Mouse (Mus musculus) CH12.LX (cell line): ENCODE measurements around the gene Edaradd. TPM values are rescaled to one million over a fixed set of nuclear protein-coding genes. Genes with fewer than 3 reads are reported as not detected.
A peak's percentile ranks its signal among the peaks of the same experiment; 100 is the strongest.

ENCODE experiments used
- DNase-seq: peaks from one replicate; pipeline ENCODE4 v3.0.0-alpha.2; 2013; ENCODE audit errors: extremely low read depth
- H3K27ac ChIP-seq: 2 replicates; pipeline ENCODE4 v1.5.1; 2012; ENCODE audit warnings: low read depth, mild to moderate bottlenecking, control low read depth, moderate library complexity; ENCODE audit not compliant: insufficient read depth
- H3K27me3 ChIP-seq: replicated peaks from 2 replicates; pipeline ENCODE3; 2012; ENCODE audit warnings: inconsistent platforms
- H3K36me3 ChIP-seq, 2 experiments: replicated peaks in 1 of 2; 2 replicates each; pipeline versions ENCODE3 to v1.6.1; 2012; ENCODE audit warnings: inconsistent platforms in 1 of 2, low read length in 1 of 2, mild to moderate bottlenecking in 1 of 2, mixed read lengths in 1 of 2, moderate library complexity in 1 of 2; ENCODE audit not compliant: control insufficient read depth in 1 of 2, insufficient read depth in 1 of 2
- H3K4me1 ChIP-seq, 2 experiments: 2 replicates each; pipeline ENCODE4 v1.6.1; 2012; ENCODE audit warnings: inconsistent platforms in 1 of 2, moderate library complexity in 1 of 2; ENCODE audit not compliant: insufficient read depth in 2 of 2, control insufficient read depth in 1 of 2
- H3K4me2 ChIP-seq: 2 replicates; pipeline ENCODE4 v1.6.1; 2012; ENCODE audit warnings: low read depth, mild to moderate bottlenecking, control low read depth; ENCODE audit not compliant: poor library complexity, insufficient read depth, severe bottlenecking
- H3K4me3 ChIP-seq, 3 experiments: fragments of 150-350 bp in 1 of 3; sonication (generic) in 1 of 3; replicated peaks in 1 of 3; 2 replicates each; pipeline versions ENCODE3 to v1.5.1; 2011 to 2012; ENCODE audit warnings: low read depth in 2 of 3, low read length in 2 of 3, mild to moderate bottlenecking in 2 of 3, moderate library complexity in 2 of 3, control low read depth in 1 of 3, improper control_type of control experiment in 1 of 3, inconsistent platforms in 1 of 3, mixed read lengths in 1 of 3; ENCODE audit not compliant: poor library complexity in 1 of 3
- H3K79me2 ChIP-seq: replicated peaks from 2 replicates; pipeline ENCODE4 v1.6.1; 2012; ENCODE audit warnings: mild to moderate bottlenecking, moderate library complexity; ENCODE audit not compliant: control insufficient read depth, poor library complexity, insufficient read depth, severe bottlenecking; ENCODE audit errors: extremely low read depth
- H3K9ac ChIP-seq: 2 replicates; pipeline ENCODE4 v1.6.1; 2012; ENCODE audit warnings: low read depth, mild to moderate bottlenecking, control low read depth, moderate library complexity; ENCODE audit not compliant: insufficient read depth
- H3K9me3 ChIP-seq: replicated peaks from 2 replicates; pipeline ENCODE3; 2012; ENCODE audit warnings: low read length, inconsistent platforms, mixed read lengths
- CHD1 ChIP-seq: IDR thresholded peaks from 2 replicates; pipeline ENCODE4 v1.6.1; 2012; ENCODE audit warnings: low read depth, low read length, improper control_type of control experiment, inconsistent platforms
- CTCF ChIP-seq, 2 experiments: IDR thresholded peaks in 1 of 2; conservative IDR thresholded peaks in 1 of 2; 2 replicates each; pipeline ENCODE4 v1.5.1; 2011 to 2012; ENCODE audit warnings: low read depth in 2 of 2, low read length in 2 of 2, improper control_type of control experiment in 1 of 2, inconsistent platforms in 1 of 2, mild to moderate bottlenecking in 1 of 2, moderate library complexity in 1 of 2
- EP300 ChIP-seq: IDR thresholded peaks from 2 replicates; pipeline ENCODE4 v1.6.1; 2011; ENCODE audit warnings: low read length, improper control_type of control experiment
- IRF4 ChIP-seq: IDR thresholded peaks from 2 replicates; pipeline ENCODE4 v1.6.1; 2014; ENCODE audit warnings: low read depth, mild to moderate bottlenecking, inconsistent platforms, low read length, improper control_type of control experiment
- JUN ChIP-seq: IDR thresholded peaks from 2 replicates; pipeline ENCODE4 v1.6.1; 2011; ENCODE audit warnings: low read depth, mild to moderate bottlenecking, low read length, improper control_type of control experiment, moderate library complexity; ENCODE audit not compliant: insufficient read depth
- JUND ChIP-seq: conservative IDR thresholded peaks from 2 replicates; pipeline ENCODE4 v1.6.1; 2011; ENCODE audit warnings: low read depth, low read length, improper control_type of control experiment
- KAT2A ChIP-seq: IDR thresholded peaks from 2 replicates; pipeline ENCODE4 v1.6.1; 2012; ENCODE audit warnings: low read length, improper control_type of control experiment, inconsistent platforms; ENCODE audit not compliant: insufficient replicate concordance
- MAZ ChIP-seq: IDR thresholded peaks from 2 replicates; pipeline ENCODE4 v1.6.1; 2012; ENCODE audit warnings: low read depth, mild to moderate bottlenecking, inconsistent platforms, low read length, improper control_type of control experiment, moderate library complexity
- MEF2A ChIP-seq: IDR thresholded peaks from 2 replicates; pipeline ENCODE4 v1.6.1; 2014; ENCODE audit warnings: low read depth, mild to moderate bottlenecking, inconsistent platforms, low read length, improper control_type of control experiment, borderline replicate concordance
- NELFE ChIP-seq: IDR thresholded peaks from 2 replicates; pipeline ENCODE4 v1.6.1; 2011; ENCODE audit warnings: low read depth, low read length, improper control_type of control experiment
- NRF1 ChIP-seq: IDR thresholded peaks from 2 replicates; pipeline ENCODE4 v1.6.1; 2014; ENCODE audit warnings: low read depth, mild to moderate bottlenecking, inconsistent platforms, low read length, improper control_type of control experiment, moderate library complexity
- PAX5 ChIP-seq: IDR thresholded peaks from 2 replicates; pipeline ENCODE4 v1.6.1; 2012; ENCODE audit warnings: low read length, inconsistent platforms, mixed read lengths
- POLR2A ChIP-seq: IDR thresholded peaks from 2 replicates; pipeline ENCODE4 v1.6.1; 2011; ENCODE audit warnings: low read depth, mild to moderate bottlenecking, improper control_type of control experiment, low read length
- POLR2AphosphoS2 ChIP-seq: IDR thresholded peaks from 2 replicates; pipeline ENCODE4 v1.6.1; 2011; ENCODE audit warnings: low read depth, low read length, improper control_type of control experiment
- RCOR1 ChIP-seq: conservative IDR thresholded peaks from 2 replicates; pipeline ENCODE4 v1.6.1; 2012; ENCODE audit warnings: low read depth, mild to moderate bottlenecking, inconsistent platforms, low read length, improper control_type of control experiment
- TBP ChIP-seq: conservative IDR thresholded peaks from 2 replicates; pipeline ENCODE4 v1.6.1; 2011; ENCODE audit warnings: low read depth, low read length, improper control_type of control experiment
- UBTF ChIP-seq: IDR thresholded peaks from 2 replicates; pipeline ENCODE4 v1.6.1; 2012; ENCODE audit warnings: low read depth, mild to moderate bottlenecking, inconsistent platforms, low read length, improper control_type of control experiment, moderate library complexity
- USF1 ChIP-seq: IDR thresholded peaks from 2 replicates; pipeline ENCODE4 v1.6.1; 2014; ENCODE audit warnings: low read depth, mild to moderate bottlenecking, inconsistent platforms, low read length, improper control_type of control experiment
- USF2 ChIP-seq: conservative IDR thresholded peaks from 2 replicates; pipeline ENCODE4 v1.6.1; 2011; ENCODE audit warnings: low read depth, low read length, improper control_type of control experiment
- ZKSCAN1 ChIP-seq: IDR thresholded peaks from 2 replicates; pipeline ENCODE4 v1.6.1; 2012; ENCODE audit warnings: low read depth, inconsistent platforms, low read length, improper control_type of control experiment, borderline replicate concordance
- ZMIZ1 ChIP-seq: IDR thresholded peaks from 2 replicates; pipeline ENCODE4 v1.6.1; 2012; ENCODE audit warnings: low read depth, mild to moderate bottlenecking, inconsistent platforms, low read length, improper control_type of control experiment
- ZNF384 ChIP-seq: IDR thresholded peaks from 2 replicates; pipeline ENCODE4 v1.6.1; 2012; ENCODE audit warnings: low read depth, low read length, improper control_type of control experiment, inconsistent platforms
- dilution Hi-C: fragments of 300-500 bp; cut with MboI; formaldehyde crosslinking; loops from 2 replicates; pipeline ENCODE4 v1.14.3; 2020; ENCODE audit warnings: low sequenced_read_pairs; ENCODE audit not compliant: extremely low pct_unique_long_range_greater_than_20kb, extremely low pct_ligation_motif_present
- in situ Hi-C: fragments of 300-500 bp; cut with MboI; formaldehyde crosslinking; loops from 3 replicates; pipeline ENCODE4 v1.14.3; 2019; ENCODE audit warnings: low sequenced_read_pairs, low pct_ligation_motif_present, low pct_unique_long_range_greater_than_20kb, mixed read lengths
- polyA plus RNA-seq: library from polyadenylated mRNA; unstranded; fragments of >175 nt; gene quantifications from 2 replicates; pipeline ENCODE4 v1.2.1, GENCODE M21; 2012; ENCODE audit warnings: low read depth; ENCODE audit not compliant: insufficient read length
- total RNA-seq, 2 experiments: library from RNA; depleted of rRNA; stranded (reverse); fragments of 300-350 nt in 1 of 2; fragments of >200 nt in 1 of 2; gene quantifications; 2 replicates each; pipeline ENCODE4 v1.2.3; 2012 to 2014

Gene Edaradd
- total and polyA plus RNA-seq, 3 experiments: 0.16 to 0.68 (median 0.24) TPM

DNA sequence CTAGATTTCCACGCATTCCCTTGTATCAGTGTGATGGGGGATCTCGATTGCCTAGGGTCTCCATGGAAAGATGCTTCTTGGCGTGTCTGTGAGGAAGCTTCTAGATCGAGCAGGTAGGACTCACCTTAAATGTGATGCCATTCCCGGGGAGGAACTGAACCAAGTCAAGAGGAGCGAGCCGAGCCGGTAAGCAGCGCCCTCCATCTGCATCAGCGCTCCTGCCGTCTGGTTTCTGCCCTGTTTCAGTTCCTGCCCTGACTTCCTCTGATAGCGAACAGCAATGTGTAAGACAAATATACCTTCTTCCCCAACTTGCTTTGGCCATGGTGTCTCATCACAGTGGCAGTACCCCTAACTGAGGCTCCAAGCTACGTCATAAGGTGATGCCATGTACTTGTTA lies 19.9 kb upstream of the Edaradd start:
- Histone ChIP-seq H3K27ac (no peak overlapping the region), H3K4me2 (no peak overlapping the region), H3K9ac (no peak overlapping the region), H3K4me3 (no peak overlapping the region), H3K9me3 (peaks cover 4% of the 10 kb centered on the region), H3K4me1 (peaks cover 5 to 19% of the 10 kb centered on the region in 2 experiments), H3K27me3 (no peaks in the 10 kb centered on the region), H3K36me3 (no peaks in the 10 kb centered on the region), H3K79me2 (no peaks in the 10 kb centered on the region)
- TF ChIP-seq USF1 (no peak), UBTF (no peak), CHD1 (no peak), IRF4 (peak; percentile 47; the same call in 1 of the 2 replicates), PAX5 (no peak), JUN (no peak), TBP (no peak), KAT2A (no peak), RCOR1 (no peak), MEF2A (no peak), NELFE (no peak), ZKSCAN1 (no peak), CTCF (conservative IDR thresholded peaks at IDR 0.05 in 1 of 2, IDR thresholded peaks at IDR 0.05 in 1 of 2; ENCODE audit: low read depth in 2 of 2, low read length in 2 of 2) (peak in 1 of 2 experiments; percentile 15; a peak in 1 of 4 replicates)
- dilution Hi-C loops: no loop called here
- DNase-seq: no peak
- in situ Hi-C loops: loop anchor here (5.0 to 25.0 kb wide), 2 partner anchors 63 to 147 kb away; no protein-coding TSS in a partner anchor

DNA sequence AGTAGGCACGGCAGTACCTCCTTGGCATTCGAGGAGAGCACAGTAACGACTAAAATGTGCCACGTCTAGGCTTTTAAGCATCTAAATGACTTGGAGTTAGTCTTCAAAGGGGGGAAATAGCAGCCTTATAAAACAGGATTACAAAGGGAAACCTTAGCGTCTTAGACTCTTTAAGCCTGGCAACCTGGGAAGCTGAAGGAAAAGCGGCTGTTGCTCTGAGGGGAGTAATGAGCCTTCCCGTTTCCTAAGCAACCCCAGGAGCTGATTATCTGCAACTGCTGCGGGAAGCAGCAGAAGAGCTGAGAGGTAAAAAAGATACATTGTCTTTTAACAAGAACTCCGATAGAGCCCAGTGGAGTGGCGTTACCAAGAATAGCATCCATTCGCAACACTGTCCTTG lies 19.5 kb upstream of the Edaradd start:
- Histone ChIP-seq H3K4me1 (peaks cover 5 to 19% of the 10 kb centered on the region in 2 experiments), H3K9me3 (peaks cover 4% of the 10 kb centered on the region), H3K27me3 (no peaks in the 10 kb centered on the region), H3K4me3 (no peak overlapping the region), H3K4me2 (no peak overlapping the region), H3K79me2 (no peaks in the 10 kb centered on the region), H3K36me3 (no peaks in the 10 kb centered on the region), H3K9ac (no peak overlapping the region), H3K27ac (no peak overlapping the region)
- TF ChIP-seq MAZ: no peak
- no peak for TF ChIP-seq EP300
- TF ChIP-seq NRF1: no peak
- TF ChIP-seq ZNF384: no peak
- no peak for TF ChIP-seq POLR2A
- TF ChIP-seq POLR2AphosphoS2: no peak
- TF ChIP-seq USF2: no peak
- no peak for TF ChIP-seq ZMIZ1
- no peak for TF ChIP-seq NELFE
- TF ChIP-seq KAT2A: no peak
- TF ChIP-seq JUND: no peak
- dilution Hi-C loops: no loop called here
- in situ Hi-C loops: loop anchor here (5.0 to 25.0 kb wide), 2 partner anchors 62 to 148 kb away; no protein-coding TSS in a partner anchor
- DNase-seq: no peak
